Mouse (Mus musculus) regulatory T cell (primary cell): ENCODE measurements around the gene Zfp454.

Experiments used
- in situ Hi-C: fragments of 300-600 bp; cut with MboI, MseI; formaldehyde crosslinking; loops from one replicate; pipeline ENCODE4 v1.15.1; 2025; ENCODE audit warnings: high pct_unique_total_duplicates

The Zfp454 gene

GRCm38 (mm10) chr11:50887390-50888128, at the start of gene Zfp454:
Gene Zfp454 (minus strand): TSS chr11:50887651.
- in situ Hi-C loops = no loop called here

GRCm38 (mm10) chr11:50932040-50932439, 44.6 kb upstream of the Zfp454 start:
- in situ Hi-C loops = no loop called here

- in situ Hi-C loops = no loop called here
Measured at GRCm38 (mm10) chr11:50931451-50931866, 44.0 kb upstream of the Zfp454 start, which contains the start of gene Zfp354b. Gene Zfp354b (minus strand): TSS chr11:50931633.

- in situ Hi-C loops = no loop called here
Measured at GRCm38 (mm10) chr11:50931021-50931420, 43.6 kb upstream of the Zfp454 start.

GRCm38 (mm10) chr11:50930469-50931014, 43.1 kb upstream of the Zfp454 start:
- in situ Hi-C loops = no loop called here

- in situ Hi-C loops = loop anchor here (10.0 kb wide), 1 partner anchor 349 kb away; the partner anchor contains the start of genes BC049762 and Clk4
Measured at GRCm38 (mm10) chr11:50915671-50916320, 28.3 kb upstream of the Zfp454 start, which contains the start of gene Zfp2. Gene Zfp2 (minus strand): TSS chr11:50916165.

- in situ Hi-C loops = loop anchor here (10.0 kb wide), 1 partner anchor 350 kb away; the partner anchor contains the start of genes BC049762 and Clk4
Measured at GRCm38 (mm10) chr11:50914461-50914860, 27.0 kb upstream of the Zfp454 start.

- in situ Hi-C loops = loop anchor here (10.0 kb wide), 1 partner anchor 352 kb away; the partner anchor contains the start of genes BC049762 and Clk4
Measured at GRCm38 (mm10) chr11:50913301-50913700, 25.9 kb upstream of the Zfp454 start.

- in situ Hi-C loops = no loop called here
Measured at GRCm38 (mm10) chr11:50908136-50908535, 20.7 kb upstream of the Zfp454 start.

- in situ Hi-C loops = no loop called here
Measured at GRCm38 (mm10) chr11:50897359-50897758, 9.9 kb upstream of the Zfp454 start.

GRCm38 (mm10) chr11:50892441-50892840, 5.0 kb upstream of the Zfp454 start:
- in situ Hi-C loops = no loop called here

GRCm38 (mm10) chr11:50886933-50887293, 538 bp downstream of the Zfp454 start:
- in situ Hi-C loops = no loop called here

- in situ Hi-C loops = no loop called here
Measured at GRCm38 (mm10) chr11:50886231-50886932, 1.1 kb downstream of the Zfp454 start.

GRCm38 (mm10) chr11:50883756-50884155, 3.7 kb downstream of the Zfp454 start:
- in situ Hi-C loops = no loop called here

GRCm38 (mm10) chr11:50878641-50879040, 8.8 kb downstream of the Zfp454 start:
- in situ Hi-C loops = no loop called here

- in situ Hi-C loops = no loop called here
Measured at GRCm38 (mm10) chr11:50850989-50851601, 36.4 kb downstream of the Zfp454 start.

GRCm38 (mm10) chr11:50850177-50850735, 37.2 kb downstream of the Zfp454 start, which contains the start of gene Grm6:
Gene Grm6 (plus strand): TSS chr11:50850685.
- in situ Hi-C loops = no loop called here

GRCm38 (mm10) chr11:50849310-50849709, 38.1 kb downstream of the Zfp454 start:
- in situ Hi-C loops = no loop called here

GRCm38 (mm10) chr11:50848520-50849137, 38.8 kb downstream of the Zfp454 start:
- in situ Hi-C loops = no loop called here

- in situ Hi-C loops = no loop called here
Measured at GRCm38 (mm10) chr11:50847047-50847446, 40.4 kb downstream of the Zfp454 start.
